Mouse (Mus musculus) heart, embryonic 13.5 days (tissue): ENCODE data around the gene Madd. TPM values are rescaled to one million over a fixed set of nuclear protein-coding genes. Genes with fewer than 3 reads are reported as not detected.

Experiments
- ATAC-seq: fragments of 200-750 bp; cut with Nextera tagmentation; 2 replicates; pipeline ENCODE4 v1.8.0; 2017; ENCODE audit warnings: moderate TSS enrichment; ENCODE audit not compliant: insufficient number of reproducible peaks, low FRiP score, low TSS enrichment; ENCODE audit errors: extremely low read depth
- H3K27ac ChIP-seq: fragments of 300-500 bp; sonication (generic); replicated peaks from 2 replicates; pipeline ENCODE4 v1.5.1; 2015; ENCODE audit warnings: moderate library complexity, mild to moderate bottlenecking, inconsistent platforms
- H3K27me3 ChIP-seq: fragments of 300-500 bp; sonication (generic); replicated peaks from 2 replicates; pipeline ENCODE4 v1.6.1; 2015; ENCODE audit warnings: mild to moderate bottlenecking, inconsistent platforms
- H3K36me3 ChIP-seq: fragments of 300-500 bp; sonication (generic); 2 replicates; pipeline ENCODE4 v1.6.1; 2015; ENCODE audit warnings: mild to moderate bottlenecking, inconsistent platforms
- H3K4me1 ChIP-seq: fragments of 300-500 bp; sonication (generic); 2 replicates; pipeline ENCODE4 v1.6.1; 2015; ENCODE audit warnings: inconsistent platforms
- H3K4me2 ChIP-seq: fragments of 300-500 bp; sonication (generic); 2 replicates; pipeline ENCODE4 v1.6.1; 2015; ENCODE audit warnings: inconsistent platforms, mild to moderate bottlenecking, moderate library complexity
- H3K4me3 ChIP-seq: fragments of 300-500 bp; sonication (generic); 2 replicates; pipeline ENCODE4 v1.5.1; 2015; ENCODE audit warnings: moderate library complexity, mild to moderate bottlenecking, inconsistent platforms
- H3K9ac ChIP-seq: fragments of 300-500 bp; sonication (generic); 2 replicates; pipeline ENCODE4 v1.6.1; 2015; ENCODE audit warnings: inconsistent platforms, mild to moderate bottlenecking, moderate library complexity
- H3K9me3 ChIP-seq: fragments of 300-500 bp; sonication (generic); 2 replicates; pipeline ENCODE4 v1.6.1; 2016; ENCODE audit warnings: inconsistent platforms
- WGBS: fragments of 180-500 bp; shearing (Covaris S2); methylation state at CpG from one replicate; pipeline ENCODE4 v1.1.7; 2015; ENCODE audit warnings: mixed read lengths; 5-methylcytosine and 5-hydroxymethylcytosine counted together
- polyA plus RNA-seq: library from polyadenylated mRNA; unstranded; fragments of >200 nt; fragmentation: Nextera tagmentation; extraction: Ambion mirVana; gene quantifications from 2 replicates; pipeline ENCODE4 v1.2.1, GENCODE M21; 2015

Madd gene
- polyA plus RNA-seq, 1 experiment from 2014 or later, result 5.9 TPM

DNA sequence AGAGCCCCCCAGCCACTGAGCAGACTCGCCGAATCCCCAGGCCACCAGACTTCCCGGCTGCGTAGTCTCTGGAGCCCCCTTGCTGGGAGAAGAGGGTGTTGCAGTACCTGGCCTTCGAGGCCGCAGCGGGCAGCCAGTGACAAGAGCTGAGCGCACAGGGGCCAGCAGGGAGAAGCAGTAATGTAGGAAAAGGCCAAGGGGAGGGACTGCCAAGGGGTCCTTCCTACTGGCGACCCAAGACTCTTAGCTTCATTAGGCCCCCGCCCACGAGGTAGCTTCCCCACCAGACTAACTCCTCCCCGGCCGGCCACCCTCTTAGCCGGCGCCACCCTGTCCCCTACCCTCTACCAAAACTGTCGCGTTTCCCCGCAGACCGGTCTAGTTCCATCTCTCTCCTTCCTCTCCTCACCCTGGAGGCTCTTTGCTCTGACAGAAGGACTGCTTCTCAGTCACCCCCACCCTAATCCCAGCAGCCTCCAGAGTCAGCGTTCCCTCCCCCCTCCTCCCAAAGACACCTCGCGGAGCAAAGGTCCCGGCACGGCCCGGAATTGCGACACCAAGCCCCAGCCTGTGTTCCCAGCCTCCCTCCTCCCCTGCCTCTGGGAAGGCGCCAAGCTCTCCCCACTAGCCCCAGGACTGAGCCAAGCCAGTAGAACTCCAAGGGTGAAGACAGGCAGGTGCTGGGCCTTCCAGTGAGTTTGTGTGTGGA lies 11.1 kb upstream of the Madd start:
- Histone ChIP-seq H3K9me3 (no peaks in the 10 kb centered on the region), H3K4me1 (peaks cover 15% of the 10 kb centered on the region), H3K4me2 (peak overlapping the region; percentile 75), H3K27me3 (no peaks in the 10 kb centered on the region), H3K36me3 (no peaks in the 10 kb centered on the region), H3K9ac (peak overlapping the region; percentile 76), H3K4me3 (peak overlapping the region; percentile 49), H3K27ac (peak overlapping the region; percentile 40; the same call in 1 of the 2 replicates)
- peak; percentile 52 for ATAC-seq
- 0% methylated on average over 27 of the region's 27 CpGs for WGBS

DNA sequence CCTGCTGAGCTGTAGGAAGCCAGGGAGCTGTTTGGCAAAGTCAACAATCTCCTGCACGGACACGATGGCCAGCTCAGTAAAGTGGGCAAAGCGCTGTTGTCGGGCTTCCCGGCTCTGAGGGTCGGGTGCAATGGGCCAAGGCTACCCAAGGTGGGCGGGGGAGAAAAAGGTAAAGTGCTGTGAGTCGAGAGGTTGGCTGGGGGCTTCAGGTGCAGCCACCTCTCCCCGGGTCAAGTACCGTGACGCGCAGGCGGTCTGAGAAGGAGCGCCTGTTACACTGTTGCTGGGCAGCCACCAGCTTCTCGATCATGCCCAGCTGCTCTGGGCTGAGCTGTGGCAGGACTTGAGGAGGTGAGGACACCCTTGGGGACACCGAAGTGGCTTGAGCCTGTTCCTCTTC lies 6.9 kb upstream of the Madd start:
- ATAC-seq, result no peak

DNA sequence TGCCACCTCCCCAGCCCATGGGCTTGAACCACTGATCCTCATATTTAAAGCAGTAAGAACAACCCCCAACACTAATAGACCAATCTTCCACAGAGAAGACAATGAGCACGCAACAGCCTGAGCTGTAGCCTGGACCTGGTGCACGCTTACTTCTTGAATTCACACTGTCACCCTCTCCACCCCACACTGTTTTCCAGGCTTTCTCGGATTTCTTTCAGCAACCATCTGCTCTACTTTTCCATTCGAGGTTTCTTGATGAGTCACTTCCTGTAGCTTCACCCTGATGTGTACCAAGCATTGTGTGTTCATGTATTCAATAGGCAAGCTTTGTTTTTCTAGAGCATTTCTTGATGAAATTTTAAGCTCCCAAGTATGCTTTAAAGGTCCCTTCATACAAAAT lies 3.8 kb upstream of the Madd start:
- Histone ChIP-seq H3K27ac (no peak overlapping the region), H3K27me3 (no peaks in the 10 kb centered on the region), H3K4me2 (no peak overlapping the region)

More for the DNA sequence above, 6.9 kb upstream of the Madd start:
- WGBS, result 81% methylated on average over 16 of the region's 16 CpGs
- Histone ChIP-seq H3K27me3 (no peaks in the 10 kb centered on the region), H3K4me3 (no peak overlapping the region), H3K9ac (no peak overlapping the region), H3K27ac (no peak overlapping the region), H3K9me3 (no peaks in the 10 kb centered on the region), H3K4me2 (no peak overlapping the region), H3K4me1 (peaks cover 12% of the 10 kb centered on the region), H3K36me3 (no peaks in the 10 kb centered on the region)

DNA sequence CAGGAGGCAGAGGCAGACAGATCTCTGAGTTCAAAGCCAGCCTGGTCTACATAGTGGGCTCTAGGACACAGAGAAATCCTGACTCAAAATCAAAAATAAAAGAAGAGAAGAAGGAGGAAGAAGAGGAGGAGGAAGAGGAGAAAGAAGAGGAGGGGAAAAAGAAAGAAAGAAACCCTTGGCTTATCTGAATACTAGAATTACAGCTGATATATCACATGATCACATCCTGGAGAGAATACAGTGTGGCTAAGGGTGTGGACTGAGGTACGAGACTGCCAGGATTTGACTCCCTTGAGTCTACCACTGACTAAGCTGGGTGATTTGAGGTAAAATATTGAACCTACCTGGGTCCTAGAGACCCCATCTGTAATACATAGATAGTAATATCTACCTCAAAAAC lies 2.6 kb upstream of the Madd start:
- 67% methylated on average over 1 of the region's 1 CpGs for WGBS
- Histone ChIP-seq H3K4me2 (no peak overlapping the region), H3K9ac (no peak overlapping the region), H3K27me3 (no peaks in the 10 kb centered on the region; the same call in 1 of the 2 replicates), H3K4me3 (no peak overlapping the region), H3K9me3 (no peaks in the 10 kb centered on the region), H3K36me3 (no peaks in the 10 kb centered on the region), H3K4me1 (peaks cover 13% of the 10 kb centered on the region), H3K27ac (no peak overlapping the region)
- no peak for ATAC-seq

More for the DNA sequence above, 3.8 kb upstream of the Madd start:
- ATAC-seq, result no peak
- 55% methylated on average over 4 of the region's 4 CpGs for WGBS
- Histone ChIP-seq H3K36me3 (no peaks in the 10 kb centered on the region), H3K4me3 (no peak overlapping the region), H3K9ac (no peak overlapping the region), H3K4me1 (peaks cover 4% of the 10 kb centered on the region), H3K9me3 (no peaks in the 10 kb centered on the region)

DNA sequence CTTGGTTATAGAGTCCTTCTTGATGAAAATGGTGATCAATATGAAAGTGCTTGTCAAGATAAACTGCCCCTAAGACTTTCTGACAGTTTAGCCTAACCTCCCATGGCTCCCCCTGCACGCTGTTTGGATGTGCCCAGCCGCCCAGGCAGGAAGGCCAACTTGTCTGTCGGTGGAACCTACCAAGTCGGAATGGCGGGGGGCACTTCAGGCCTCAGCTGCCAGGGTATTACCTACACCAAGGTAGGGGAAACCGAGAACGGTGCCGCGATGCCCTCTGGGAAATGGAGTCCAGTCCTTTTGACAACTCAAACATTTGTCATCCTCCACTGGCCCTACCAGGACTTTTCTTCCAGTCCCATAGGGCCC lies 506 bp downstream of the Madd start:
- under 1% methylated on average over 9 of the region's 9 CpGs for WGBS
- ATAC-seq, result peak; percentile 91
- peak overlapping the region; percentile 72 for H3K27ac ChIP-seq
- no peaks in the 10 kb centered on the region; the same call in 1 of the 2 replicates for H3K27me3 ChIP-seq
- H3K9me3 ChIP-seq, result no peaks in the 10 kb centered on the region
- H3K36me3 ChIP-seq, result no peaks in the 10 kb centered on the region
- peak overlapping the region; percentile 85 for H3K4me2 ChIP-seq
- H3K4me1 ChIP-seq, result peaks cover 26% of the 10 kb centered on the region
- H3K4me3 ChIP-seq, result peak overlapping the region; percentile 69
- peak overlapping the region; percentile 76 for H3K9ac ChIP-seq

DNA sequence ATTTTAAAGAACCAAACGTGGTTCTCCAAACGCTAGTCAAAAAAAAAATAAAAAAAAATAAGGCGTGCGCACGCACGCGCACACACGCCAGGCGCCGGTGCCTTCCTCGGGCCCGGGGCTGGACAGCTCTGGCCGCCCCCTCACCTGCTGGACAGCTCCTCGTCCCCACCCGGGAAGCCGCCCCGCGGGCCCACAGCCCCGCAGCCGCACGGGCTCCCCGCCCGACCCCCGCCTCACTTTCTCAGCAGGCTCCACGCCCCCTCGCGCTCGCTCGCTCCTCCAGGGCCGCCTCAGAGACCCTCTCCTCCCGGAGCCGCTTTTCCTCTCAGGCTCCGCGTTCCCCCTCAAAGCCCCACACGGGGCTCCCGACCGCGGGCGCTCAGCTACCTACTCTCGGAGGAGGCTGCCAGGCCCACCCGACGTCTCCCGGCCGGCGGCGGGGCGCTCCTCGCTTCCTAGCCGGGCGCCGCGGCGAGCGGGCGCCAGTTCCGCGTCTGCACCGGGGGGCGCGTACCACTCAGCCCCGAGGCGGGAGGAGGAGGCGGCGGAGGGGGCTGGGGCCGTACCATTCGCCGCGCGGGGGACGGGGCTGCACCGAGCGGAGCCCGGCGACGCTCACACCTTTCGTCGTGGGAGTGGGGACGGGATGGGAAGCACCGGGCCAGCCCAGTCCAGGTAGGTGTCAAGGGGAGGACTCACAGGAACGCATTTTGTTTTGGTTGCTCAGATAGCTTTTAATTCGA lies 1.1 kb downstream of the Madd start:
- Histone ChIP-seq H3K27me3 (peaks cover 3% of the 10 kb centered on the region; the same call in 1 of the 2 replicates), H3K9me3 (no peaks in the 10 kb centered on the region), H3K4me1 (peaks cover 26% of the 10 kb centered on the region), H3K4me3 (peak overlapping the region; percentile 69), H3K9ac (peak overlapping the region; percentile 76), H3K4me2 (peak overlapping the region; percentile 85), H3K27ac (peak overlapping the region; percentile 72), H3K36me3 (peaks cover 5% of the 10 kb centered on the region)
- ATAC-seq, result peak; percentile 87
- WGBS, result 1% methylated on average over 80 of the region's 81 CpGs

DNA sequence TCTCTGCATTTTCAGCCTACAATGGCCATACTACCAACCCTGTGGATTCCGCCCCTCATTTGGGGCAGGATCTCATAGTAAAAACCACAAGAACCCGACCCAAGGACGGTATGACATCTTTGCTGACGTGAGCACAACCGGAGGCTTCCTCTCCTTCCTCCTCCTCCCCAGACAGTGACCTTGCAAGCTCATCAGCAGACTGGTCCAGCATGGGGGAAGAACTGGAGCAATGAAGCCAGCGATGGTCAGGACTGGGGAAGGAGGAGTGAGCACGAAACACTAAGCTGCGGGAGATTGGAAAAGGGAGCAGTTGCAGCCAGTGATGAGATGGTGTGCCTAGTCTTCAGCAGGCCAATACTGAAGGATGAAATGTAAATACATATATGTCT lies 1.6 kb downstream of the Madd start:
- ATAC-seq, result no peak
- Histone ChIP-seq H3K4me2 (peak overlapping the region; percentile 85), H3K4me1 (peaks cover 26% of the 10 kb centered on the region), H3K9ac (peak overlapping the region; percentile 76), H3K9me3 (no peaks in the 10 kb centered on the region), H3K27ac (no peak overlapping the region), H3K27me3 (peaks cover 3% of the 10 kb centered on the region; the same call in 1 of the 2 replicates), H3K36me3 (peaks cover 5% of the 10 kb centered on the region), H3K4me3 (peak overlapping the region; percentile 69)
- WGBS, result 15% methylated on average over 8 of the region's 8 CpGs

DNA sequence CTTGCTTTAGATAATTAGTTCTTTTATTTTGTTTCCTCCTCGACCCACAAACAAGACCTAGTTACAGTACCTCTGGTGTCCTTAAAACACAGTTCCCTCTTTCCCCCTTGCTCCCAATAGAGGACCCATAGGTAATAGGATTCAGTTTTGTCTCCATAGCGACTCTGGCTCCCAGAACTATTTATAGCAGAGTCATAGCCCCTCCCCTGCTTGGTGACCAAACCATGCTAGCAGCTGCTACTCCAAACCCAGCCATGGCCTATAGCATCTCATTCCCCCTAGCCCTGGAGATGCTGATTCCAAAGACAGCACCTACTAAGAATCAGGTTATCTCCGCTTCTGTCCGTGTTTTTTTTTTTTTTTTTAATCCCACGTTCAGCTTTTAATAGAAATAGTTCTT lies 2.9 kb downstream of the Madd start:
- peaks cover 15% of the 10 kb centered on the region for H3K36me3 ChIP-seq
- H3K4me1 ChIP-seq, result peaks cover 31% of the 10 kb centered on the region
- no peak for ATAC-seq
- H3K9ac ChIP-seq, result no peak overlapping the region
- no peak overlapping the region for H3K4me2 ChIP-seq
- peaks cover 3% of the 10 kb centered on the region; the same call in 1 of the 2 replicates for H3K27me3 ChIP-seq
- H3K4me3 ChIP-seq, result no peak overlapping the region
- WGBS, result 58% methylated on average over 5 of the region's 5 CpGs
- H3K27ac ChIP-seq, result no peak overlapping the region
- H3K9me3 ChIP-seq, result no peaks in the 10 kb centered on the region

DNA sequence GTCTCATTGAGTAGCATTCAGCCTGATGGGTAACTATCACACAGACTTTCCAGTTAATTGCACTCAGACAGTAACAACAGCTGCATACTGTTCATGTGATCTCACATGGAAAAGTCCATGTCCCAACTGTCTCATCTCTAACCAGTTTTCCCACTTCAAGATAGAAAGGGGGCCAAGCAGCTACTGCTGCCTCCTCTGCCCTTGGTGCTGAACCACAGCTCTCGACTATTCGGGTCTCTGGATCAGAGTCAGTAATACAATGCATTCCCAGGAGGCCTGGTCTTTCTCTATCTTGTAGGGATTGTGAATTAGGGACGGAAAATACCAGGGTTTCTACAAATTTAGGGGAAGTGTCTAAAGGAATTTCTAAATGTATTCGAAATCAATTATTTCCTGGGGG lies 3.8 kb downstream of the Madd start:
- no peak overlapping the region for H3K4me3 ChIP-seq
- peaks cover 3% of the 10 kb centered on the region; the same call in 1 of the 2 replicates for H3K27me3 ChIP-seq
- H3K9me3 ChIP-seq, result no peaks in the 10 kb centered on the region
- H3K9ac ChIP-seq, result no peak overlapping the region
- no peak overlapping the region for H3K27ac ChIP-seq
- H3K36me3 ChIP-seq, result peaks cover 15% of the 10 kb centered on the region
- H3K4me2 ChIP-seq, result no peak overlapping the region
- 36% methylated on average over 4 of the region's 4 CpGs for WGBS
- peaks cover 34% of the 10 kb centered on the region for H3K4me1 ChIP-seq
- no peak for ATAC-seq

DNA sequence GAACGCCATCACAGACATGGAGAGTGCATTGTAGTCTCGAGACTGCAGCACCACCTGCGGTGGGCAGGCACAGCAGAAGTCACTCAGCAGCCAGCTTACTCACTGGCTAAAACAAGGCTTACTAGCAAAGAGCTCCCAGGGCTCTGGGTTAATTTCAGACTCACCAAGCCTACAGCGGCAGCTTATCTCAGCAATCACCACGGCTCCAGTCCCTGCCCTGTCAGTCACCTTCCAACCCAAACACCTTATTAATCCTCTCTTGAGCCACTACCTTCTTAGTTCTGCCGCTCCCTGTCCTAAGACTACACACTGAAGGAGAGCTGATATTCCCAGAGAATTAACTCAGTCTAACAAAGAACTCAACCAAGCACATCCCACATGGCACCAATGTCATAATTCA lies 7.4 kb downstream of the Madd start:
- no peak for ATAC-seq

DNA sequence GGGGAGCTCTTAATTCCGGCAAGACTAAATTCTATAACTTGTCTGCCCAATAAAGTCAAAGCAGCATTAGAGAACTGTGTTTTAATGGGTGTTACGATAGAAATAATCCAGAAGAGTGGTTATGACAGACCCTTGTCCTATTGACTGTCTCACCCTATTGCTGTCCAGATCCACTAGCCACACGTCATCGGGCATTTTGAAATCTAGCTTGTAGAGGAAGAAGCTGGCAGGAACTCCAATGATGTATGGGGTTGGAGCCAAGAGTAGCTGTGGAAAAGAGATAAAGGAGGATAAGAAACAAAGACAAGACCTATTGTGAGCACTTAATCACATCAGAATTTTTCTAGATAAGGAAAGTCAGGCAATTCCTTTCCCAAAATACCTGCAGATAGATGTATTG lies 8.1 kb downstream of the Madd start:
- ATAC-seq, result no peak
- H3K4me1 ChIP-seq, result peaks cover 14% of the 10 kb centered on the region
- H3K4me2 ChIP-seq, result no peak overlapping the region
- 0 out of 2 replicates have a peak, but pooled peaks cover 3% of the 10 kb centered on the region for H3K27me3 ChIP-seq
- H3K27ac ChIP-seq, result no peak overlapping the region
- H3K9ac ChIP-seq, result no peak overlapping the region
- WGBS, result 58% methylated on average over 4 of the region's 4 CpGs
- H3K4me3 ChIP-seq, result no peak overlapping the region
- peaks cover 28% of the 10 kb centered on the region for H3K36me3 ChIP-seq
- no peaks in the 10 kb centered on the region for H3K9me3 ChIP-seq

More for the DNA sequence above, 7.4 kb downstream of the Madd start:
- peaks cover 21% of the 10 kb centered on the region for H3K4me1 ChIP-seq
- H3K4me3 ChIP-seq, result no peak overlapping the region
- no peak overlapping the region for H3K4me2 ChIP-seq
- H3K27me3 ChIP-seq, result 0 out of 2 replicates have a peak, but pooled peaks cover 3% of the 10 kb centered on the region
- no peak overlapping the region for H3K9ac ChIP-seq
- peaks cover 28% of the 10 kb centered on the region for H3K36me3 ChIP-seq
- no peaks in the 10 kb centered on the region for H3K9me3 ChIP-seq
- WGBS, result 53% methylated on average over 6 of the region's 6 CpGs
- H3K27ac ChIP-seq, result no peak overlapping the region
